Mouse (Mus musculus): ENCODE data around the gene Prkaca. TPM values are rescaled to one million over a fixed set of nuclear protein-coding genes. Genes with fewer than 3 reads are reported as not detected.
A peak's percentile ranks its signal among the peaks of the same experiment; 100 is the strongest.

Gene Prkaca
- polyA plus RNA-seq (2012; rRNA removed) = 101 and 103 TPM in 2 replicates

GRCm38 (mm10) chr8:83972150-83973120 is at the start of gene Prkaca:
Gene Prkaca, plus strand, starts transcription at chr8:83972993.
- no peak for TF ChIP-seq CTCF (IDR thresholded peaks at IDR 0.05; ENCODE audit: control insufficient read depth, insufficient read depth, insufficient replicate concordance, low read depth, low read length)
- TF ChIP-seq POLR2A (IDR thresholded peaks at IDR 0.05; ENCODE audit: control insufficient read depth, low read depth, low read length) = peak; percentile 34
- Histone ChIP-seq H3K27ac (ENCODE audit: control insufficient read depth, insufficient read depth, low read depth, low read length) (peak within 1 kb of the TSS; percentile 58), H3K4me1 (ENCODE audit: control insufficient read depth, insufficient read depth, low read length) (peaks cover 20% of the 10 kb centered on the region), H3K27me3 (ENCODE audit: control insufficient read depth, insufficient read depth, low read length) (no peaks in the 10 kb centered on the region), H3K36me3 (ENCODE audit: control insufficient read depth, insufficient read depth, low read length) (no peaks in the 10 kb centered on the region; the same call in 1 of the 2 replicates), H3K4me3 (ENCODE audit: control insufficient read depth, low read depth, low read length) (peak within 1 kb of the TSS; percentile 89)

GRCm38 (mm10) chr8:83924585-83924984 is 48.2 kb upstream of the Prkaca start:
- no peak overlapping the region for H3K4me3 ChIP-seq (ENCODE audit: control insufficient read depth, low read depth, low read length)
- TF ChIP-seq CTCF (IDR thresholded peaks at IDR 0.05; ENCODE audit: control insufficient read depth, insufficient read depth, insufficient replicate concordance, low read depth, low read length) = no peak
- no peak for TF ChIP-seq POLR2A (IDR thresholded peaks at IDR 0.05; ENCODE audit: control insufficient read depth, low read depth, low read length)
- no peaks in the 10 kb centered on the region; the same call in 1 of the 2 replicates for H3K4me1 ChIP-seq (ENCODE audit: control insufficient read depth, insufficient read depth, low read length)
- H3K27ac ChIP-seq (ENCODE audit: control insufficient read depth, insufficient read depth, low read depth, low read length) = no peak overlapping the region; the same call in 1 of the 2 replicates
- H3K27me3 ChIP-seq (ENCODE audit: control insufficient read depth, insufficient read depth, low read length) = no peaks in the 10 kb centered on the region
- H3K36me3 ChIP-seq (ENCODE audit: control insufficient read depth, insufficient read depth, low read length) = no peaks in the 10 kb centered on the region

GRCm38 (mm10) chr8:83926266-83926665 is 46.5 kb upstream of the Prkaca start:
- H3K4me1 ChIP-seq (ENCODE audit: control insufficient read depth, insufficient read depth, low read length) = no peaks in the 10 kb centered on the region; the same call in 1 of the 2 replicates
- H3K36me3 ChIP-seq (ENCODE audit: control insufficient read depth, insufficient read depth, low read length) = no peaks in the 10 kb centered on the region; the same call in 1 of the 2 replicates
- no peaks in the 10 kb centered on the region for H3K27me3 ChIP-seq (ENCODE audit: control insufficient read depth, insufficient read depth, low read length)
- TF ChIP-seq CTCF (IDR thresholded peaks at IDR 0.05; ENCODE audit: control insufficient read depth, insufficient read depth, insufficient replicate concordance, low read depth, low read length) = no peak
- no peak for TF ChIP-seq POLR2A (IDR thresholded peaks at IDR 0.05; ENCODE audit: control insufficient read depth, low read depth, low read length)
- no peak overlapping the region; the same call in 1 of the 2 replicates for H3K27ac ChIP-seq (ENCODE audit: control insufficient read depth, insufficient read depth, low read depth, low read length)
- H3K4me3 ChIP-seq (ENCODE audit: control insufficient read depth, low read depth, low read length) = no peak overlapping the region

- no peaks in the 10 kb centered on the region; the same call in 1 of the 2 replicates for H3K36me3 ChIP-seq (ENCODE audit: control insufficient read depth, insufficient read depth, low read length)
- TF ChIP-seq POLR2A (IDR thresholded peaks at IDR 0.05; ENCODE audit: control insufficient read depth, low read depth, low read length) (no peak), CTCF (IDR thresholded peaks at IDR 0.05; ENCODE audit: control insufficient read depth, insufficient read depth, insufficient replicate concordance, low read depth, low read length) (no peak)
- H3K4me1 ChIP-seq (ENCODE audit: control insufficient read depth, insufficient read depth, low read length) = no peaks in the 10 kb centered on the region
- no peak overlapping the region for H3K27ac ChIP-seq (ENCODE audit: control insufficient read depth, insufficient read depth, low read depth, low read length)
- no peak overlapping the region for H3K4me3 ChIP-seq (ENCODE audit: control insufficient read depth, low read depth, low read length)
- no peaks in the 10 kb centered on the region for H3K27me3 ChIP-seq (ENCODE audit: control insufficient read depth, insufficient read depth, low read length)
Measured at GRCm38 (mm10) chr8:83934222-83934621, 38.6 kb upstream of the Prkaca start.

GRCm38 (mm10) chr8:83934994-83935393 is 37.8 kb upstream of the Prkaca start:
- Histone ChIP-seq H3K4me1 (ENCODE audit: control insufficient read depth, insufficient read depth, low read length) (no peaks in the 10 kb centered on the region), H3K36me3 (ENCODE audit: control insufficient read depth, insufficient read depth, low read length) (no peaks in the 10 kb centered on the region; the same call in 1 of the 2 replicates), H3K4me3 (ENCODE audit: control insufficient read depth, low read depth, low read length) (no peak overlapping the region), H3K27me3 (ENCODE audit: control insufficient read depth, insufficient read depth, low read length) (no peaks in the 10 kb centered on the region), H3K27ac (ENCODE audit: control insufficient read depth, insufficient read depth, low read depth, low read length) (no peak overlapping the region)
- no peak for TF ChIP-seq POLR2A (IDR thresholded peaks at IDR 0.05; ENCODE audit: control insufficient read depth, low read depth, low read length)
- no peak for TF ChIP-seq CTCF (IDR thresholded peaks at IDR 0.05; ENCODE audit: control insufficient read depth, insufficient read depth, insufficient replicate concordance, low read depth, low read length)

- no peak overlapping the region for H3K27ac ChIP-seq (ENCODE audit: control insufficient read depth, insufficient read depth, low read depth, low read length)
- no peaks in the 10 kb centered on the region for H3K27me3 ChIP-seq (ENCODE audit: control insufficient read depth, insufficient read depth, low read length)
- H3K4me3 ChIP-seq (ENCODE audit: control insufficient read depth, low read depth, low read length) = no peak overlapping the region
- no peaks in the 10 kb centered on the region; the same call in 1 of the 2 replicates for H3K36me3 ChIP-seq (ENCODE audit: control insufficient read depth, insufficient read depth, low read length)
- no peaks in the 10 kb centered on the region for H3K4me1 ChIP-seq (ENCODE audit: control insufficient read depth, insufficient read depth, low read length)
- TF ChIP-seq CTCF (IDR thresholded peaks at IDR 0.05; ENCODE audit: control insufficient read depth, insufficient read depth, insufficient replicate concordance, low read depth, low read length) = no peak
- TF ChIP-seq POLR2A (IDR thresholded peaks at IDR 0.05; ENCODE audit: control insufficient read depth, low read depth, low read length) = no peak
Measured at GRCm38 (mm10) chr8:83935435-83935834, 37.4 kb upstream of the Prkaca start.

GRCm38 (mm10) chr8:83937645-83938044 is 35.1 kb upstream of the Prkaca start:
- Histone ChIP-seq H3K36me3 (ENCODE audit: control insufficient read depth, insufficient read depth, low read length) (no peaks in the 10 kb centered on the region), H3K27ac (ENCODE audit: control insufficient read depth, insufficient read depth, low read depth, low read length) (no peak overlapping the region), H3K4me3 (ENCODE audit: control insufficient read depth, low read depth, low read length) (no peak overlapping the region), H3K27me3 (ENCODE audit: control insufficient read depth, insufficient read depth, low read length) (no peaks in the 10 kb centered on the region), H3K4me1 (ENCODE audit: control insufficient read depth, insufficient read depth, low read length) (no peaks in the 10 kb centered on the region; the same call in 1 of the 2 replicates)
- TF ChIP-seq CTCF (IDR thresholded peaks at IDR 0.05; ENCODE audit: control insufficient read depth, insufficient read depth, insufficient replicate concordance, low read depth, low read length) (no peak), POLR2A (IDR thresholded peaks at IDR 0.05; ENCODE audit: control insufficient read depth, low read depth, low read length) (no peak)

All from testis, adult 2 months (tissue).